Mouse (Mus musculus): ENCODE measurements around the gene Slc17a2.
"Not testable (repeated sequence)": the region's sequence is repeated elsewhere in the genome, so short reads cannot be mapped to it uniquely, and the experiment has no call there.

The Slc17a2 gene

GRCm38 (mm10) chr13:23806422-23807052 lies at the start of gene Slc17a2:
Gene Slc17a2 (plus strand): TSS chr13:23806993.
- DNase-seq: peak; percentile 14

GRCm38 (mm10) chr13:23757211-23757773 lies 49.5 kb upstream of the Slc17a2 start:
- no peak for DNase-seq

- no peak for DNase-seq
Measured at GRCm38 (mm10) chr13:23757921-23758320, 48.9 kb upstream of the Slc17a2 start.

- no peak for DNase-seq
Measured at GRCm38 (mm10) chr13:23759251-23759771, 47.5 kb upstream of the Slc17a2 start.

GRCm38 (mm10) chr13:23759916-23760239 lies 46.9 kb upstream of the Slc17a2 start:
- DNase-seq: no peak

GRCm38 (mm10) chr13:23760240-23760971 lies 46.4 kb upstream of the Slc17a2 start:
- no peak for DNase-seq

- DNase-seq: peak; percentile 100
Measured at GRCm38 (mm10) chr13:23760972-23761864, 45.6 kb upstream of the Slc17a2 start, which contains the start of gene Hist1h4a. Gene Hist1h4a (minus strand): TSS chr13:23761230.

GRCm38 (mm10) chr13:23761871-23762821 lies 44.6 kb upstream of the Slc17a2 start, which contains the start of gene Hist1h3a:
Gene Hist1h3a (minus strand): TSS chr13:23762386.
- peak; percentile 72 for DNase-seq

GRCm38 (mm10) chr13:23763242-23763585 lies 43.6 kb upstream of the Slc17a2 start:
- DNase-seq: no peak

- peak; percentile 91 for DNase-seq
Measured at GRCm38 (mm10) chr13:23763586-23764323, 43.0 kb upstream of the Slc17a2 start, which contains the start of gene Hist1h1a. Gene Hist1h1a (plus strand): TSS chr13:23763666.

GRCm38 (mm10) chr13:23764324-23765171 lies 42.2 kb upstream of the Slc17a2 start:
- DNase-seq: no peak

GRCm38 (mm10) chr13:23765172-23765513 lies 41.6 kb upstream of the Slc17a2 start:
- no peak for DNase-seq

- no peak for DNase-seq
Measured at GRCm38 (mm10) chr13:23766772-23767171, 40.0 kb upstream of the Slc17a2 start.

GRCm38 (mm10) chr13:23768834-23769397 lies 37.9 kb upstream of the Slc17a2 start:
- no peak for DNase-seq

- not testable (repeated sequence) for DNase-seq
Measured at GRCm38 (mm10) chr13:23769613-23770012, 37.2 kb upstream of the Slc17a2 start, which contains the start of gene Trim38. Gene Trim38 (plus strand): TSS chr13:23769913.

- peak; percentile 56 for DNase-seq
Measured at GRCm38 (mm10) chr13:23772561-23773313, 34.1 kb upstream of the Slc17a2 start.

- no peak for DNase-seq
Measured at GRCm38 (mm10) chr13:23778339-23778738, 28.5 kb upstream of the Slc17a2 start.

GRCm38 (mm10) chr13:23779025-23779424 lies 27.8 kb upstream of the Slc17a2 start:
- DNase-seq: no peak

GRCm38 (mm10) chr13:23792520-23792919 lies 14.3 kb upstream of the Slc17a2 start:
- peak; percentile 68 for DNase-seq
